Mouse (Mus musculus) CH12.LX (cell line): ENCODE measurements around the gene Ubxn2a.

Experiments used
- CTCF ChIP-seq, 2 experiments: IDR thresholded peaks in 1 of 2; conservative IDR thresholded peaks in 1 of 2; 2 replicates each; pipeline ENCODE4 v1.5.1; 2011 to 2012; ENCODE audit warnings: low read depth in 2 of 2, low read length in 2 of 2, improper control_type of control experiment in 1 of 2, inconsistent platforms in 1 of 2, mild to moderate bottlenecking in 1 of 2, moderate library complexity in 1 of 2
- PAX5 ChIP-seq: IDR thresholded peaks from 2 replicates; pipeline ENCODE4 v1.6.1; 2012; ENCODE audit warnings: low read length, inconsistent platforms, mixed read lengths
- POLR2A ChIP-seq: IDR thresholded peaks from 2 replicates; pipeline ENCODE4 v1.6.1; 2011; ENCODE audit warnings: low read depth, mild to moderate bottlenecking, improper control_type of control experiment, low read length
- ZKSCAN1 ChIP-seq: IDR thresholded peaks from 2 replicates; pipeline ENCODE4 v1.6.1; 2012; ENCODE audit warnings: low read depth, inconsistent platforms, low read length, improper control_type of control experiment, borderline replicate concordance

DNA sequence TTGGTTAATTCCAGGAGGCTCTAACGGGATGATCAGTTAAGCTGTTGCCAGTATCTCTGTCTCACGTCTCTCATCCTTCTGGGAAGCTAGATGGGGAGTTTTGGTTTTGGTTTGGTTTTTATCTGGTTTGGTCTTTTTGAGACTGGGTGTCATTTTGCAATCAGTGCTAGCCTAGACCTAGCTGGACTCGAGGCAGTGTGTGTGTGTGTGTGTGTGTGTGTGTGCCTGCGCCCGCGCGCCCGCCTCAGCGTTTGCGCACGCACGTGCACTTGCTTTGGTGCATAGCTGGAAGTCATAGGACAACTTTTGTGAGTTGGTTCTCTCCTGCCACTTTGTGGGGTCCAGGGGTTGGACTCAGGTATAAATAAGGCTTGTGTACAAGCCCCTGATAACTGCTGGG is 63.8 kb downstream of the Ubxn2a start:
- TF ChIP-seq CTCF (conservative IDR thresholded peaks at IDR 0.05 in 1 of 2, IDR thresholded peaks at IDR 0.05 in 1 of 2; ENCODE audit: low read depth in 2 of 2, low read length in 2 of 2) (no peak), ZKSCAN1 (no peak), POLR2A (no peak), PAX5 (no peak)
